Mouse (Mus musculus): ENCODE results near the gene Crebl2. TPM values are rescaled to one million over a fixed set of nuclear protein-coding genes. Genes with fewer than 3 reads are reported as not detected.

The Crebl2 gene
- 9.2 and 19.1 TPM in 2 replicates for polyA plus RNA-seq (2012; rRNA removed; ENCODE audit: low replicate concordance)

GRCm38 (mm10) chr6:134829786-134830700 lies at the start of gene Crebl2:
TSS of gene Crebl2 (plus strand) at chr6:134830154.

GRCm38 (mm10) chr6:134792141-134793045 lies 37.6 kb upstream of the Crebl2 start, which contains the start of gene Dusp16:
TSS of gene Dusp16 (minus strand) at chr6:134792625.

DNA sequence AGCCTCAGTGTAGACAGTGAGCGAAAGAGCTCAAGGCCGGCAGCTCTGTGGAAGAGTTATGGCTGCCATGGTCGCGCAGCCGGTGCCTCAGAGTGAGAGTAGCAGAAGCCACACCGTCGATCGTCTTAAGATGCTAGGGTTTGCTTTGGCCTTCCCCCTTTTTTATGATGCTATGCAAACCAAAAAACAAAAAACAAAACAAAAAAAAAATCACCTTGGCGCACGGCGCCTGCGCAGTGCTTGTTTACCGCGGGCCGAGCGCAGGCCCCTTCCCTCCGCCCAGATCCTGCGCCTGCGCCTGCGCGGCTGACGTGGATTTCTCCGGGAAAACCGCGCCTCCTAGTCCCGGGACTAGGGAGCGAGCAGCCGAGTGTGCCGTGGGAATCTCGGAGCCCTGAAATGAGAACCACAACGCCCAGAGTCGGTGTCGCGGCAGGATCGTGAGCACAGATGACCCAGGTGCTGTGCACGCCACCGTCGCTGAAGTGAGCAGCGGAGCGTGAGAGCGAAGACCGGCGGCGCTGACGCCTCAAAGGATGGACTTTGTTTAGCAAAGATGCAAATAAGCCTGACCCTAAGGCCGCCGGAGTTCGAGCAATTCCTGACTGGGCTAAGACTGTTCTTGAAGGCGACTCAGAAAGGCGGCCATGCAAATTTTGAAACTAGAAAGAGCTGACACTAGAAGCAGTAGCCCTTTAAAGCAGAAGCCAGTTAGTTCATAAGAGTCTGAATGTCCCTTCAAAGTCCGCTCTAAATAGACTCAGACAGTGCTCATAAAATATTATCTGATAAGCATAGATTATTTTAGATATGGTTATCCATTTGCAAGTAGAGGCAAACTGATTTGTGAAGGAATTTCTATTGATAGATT lies 68.4 kb downstream of the Crebl2 start, which contains the start of gene Gpr19:
Gene Gpr19, minus strand, starts transcription at position 484 of the 871 bp plus-strand sequence.

Other genes with a start within 250 kb of the Crebl2 start
- 7.9 and 13.5 TPM in 2 replicates for gene Mansc1, start 197.7 kb upstream of the Crebl2 start, polyA plus RNA-seq (2012; rRNA removed; ENCODE audit: low replicate concordance)
- 18.0 and 25.9 TPM in 2 replicates for gene Borcs5, start 190.6 kb upstream of the Crebl2 start, polyA plus RNA-seq (2012; rRNA removed; ENCODE audit: low replicate concordance)
- 22.5 and 36.7 TPM in 2 replicates for gene Dusp16, start 37.5 kb upstream of the Crebl2 start, polyA plus RNA-seq (2012; rRNA removed; ENCODE audit: low replicate concordance)
- 8.6 and 9.2 TPM in 2 replicates for gene Gpr19, start 68.4 kb downstream of the Crebl2 start, polyA plus RNA-seq (2012; rRNA removed; ENCODE audit: low replicate concordance)
- 14.5 and 33.4 TPM in 2 replicates for gene Cdkn1b, start 90.2 kb downstream of the Crebl2 start, polyA plus RNA-seq (2012; rRNA removed; ENCODE audit: low replicate concordance)
- gene Apold1, start 151.6 kb downstream of the Crebl2 start, polyA plus RNA-seq (2012; rRNA removed; ENCODE audit: low replicate concordance): 1.4 and 2.0 TPM in 2 replicates
- 31.3 and 53.7 TPM in 2 replicates for gene Ddx47, start 181.5 kb downstream of the Crebl2 start, polyA plus RNA-seq (2012; rRNA removed; ENCODE audit: low replicate concordance)
- 0.61 and 0.92 TPM in 2 replicates for gene Gprc5a, start 235.5 kb downstream of the Crebl2 start, polyA plus RNA-seq (2012; rRNA removed; ENCODE audit: low replicate concordance)